Mouse (Mus musculus) cerebellum, adult 18-20 months (tissue): ENCODE data around the gene Gm49661.

Source experiments
- DNase-seq, 2 experiments: peaks; one replicate each; pipeline ENCODE4 v3.0.0; 2021

The Gm49661 gene

DNA sequence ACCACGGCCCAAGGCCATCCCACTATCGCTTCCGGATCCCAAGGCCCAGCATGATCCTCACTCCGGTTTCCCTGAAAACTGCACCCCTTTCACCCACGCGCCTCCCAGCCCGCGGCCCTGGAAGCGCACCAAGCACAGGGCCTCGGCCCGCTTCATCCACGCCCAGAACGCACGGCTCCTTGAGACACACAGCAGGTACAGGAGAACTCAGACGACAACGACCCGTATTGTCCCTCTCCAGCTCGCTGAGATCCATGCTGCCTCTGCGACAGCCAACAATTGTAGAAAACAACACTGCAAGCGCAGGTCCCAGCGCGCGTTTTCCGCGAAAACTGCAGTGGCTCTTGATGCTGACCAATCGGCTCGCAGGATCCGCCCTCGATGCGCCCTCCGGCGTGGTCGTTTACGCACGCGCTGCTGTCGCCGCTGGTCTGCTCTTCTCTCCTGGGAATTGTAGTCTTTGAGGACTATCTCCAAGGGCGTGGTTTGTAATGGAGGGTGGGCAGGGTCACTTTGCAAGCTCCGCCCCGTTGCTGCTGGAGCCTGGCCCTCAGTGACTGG is 3.4 kb downstream of the Gm49661 start:
- DNase-seq = peak; percentile 91 to 96

DNA sequence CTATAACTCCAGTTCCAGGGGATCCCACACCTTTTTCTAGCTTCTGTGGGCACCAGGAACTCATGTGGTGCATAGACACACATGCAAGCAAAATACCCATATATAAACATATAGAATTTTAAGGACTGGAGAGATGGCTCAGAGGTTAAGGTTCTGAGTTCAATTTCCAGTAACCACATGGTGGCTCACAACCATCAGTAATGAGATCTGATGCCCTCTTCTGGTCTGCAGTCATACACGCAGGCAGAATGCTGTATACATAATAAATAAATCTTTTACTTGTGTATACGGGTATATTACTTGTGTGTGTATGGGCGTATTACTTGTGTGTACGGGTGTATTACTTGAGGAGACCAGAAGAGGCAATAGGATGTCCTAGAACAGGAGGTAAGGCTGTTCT is 5.3 kb downstream of the Gm49661 start:
- no peak for DNase-seq

DNA sequence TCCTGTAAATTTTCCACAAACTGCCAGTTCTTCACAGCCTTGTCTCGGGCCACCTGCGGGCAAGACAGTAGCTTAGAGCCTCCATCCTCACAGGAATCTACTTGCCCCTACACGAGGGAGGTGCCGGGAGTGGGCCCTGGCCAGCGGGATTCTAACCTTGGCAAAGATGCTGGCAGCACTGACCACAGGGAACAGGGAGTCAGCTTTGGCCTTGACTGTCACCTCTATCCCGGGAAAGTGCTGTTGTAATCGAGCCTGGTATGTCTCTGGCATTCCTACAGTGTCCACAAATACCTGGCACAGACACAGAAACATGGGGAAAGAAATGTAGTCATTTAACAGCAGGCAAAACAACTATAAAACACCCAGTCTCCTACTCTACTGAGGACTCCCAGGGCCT is 9.4 kb downstream of the Gm49661 start:
- no peak for DNase-seq

DNA sequence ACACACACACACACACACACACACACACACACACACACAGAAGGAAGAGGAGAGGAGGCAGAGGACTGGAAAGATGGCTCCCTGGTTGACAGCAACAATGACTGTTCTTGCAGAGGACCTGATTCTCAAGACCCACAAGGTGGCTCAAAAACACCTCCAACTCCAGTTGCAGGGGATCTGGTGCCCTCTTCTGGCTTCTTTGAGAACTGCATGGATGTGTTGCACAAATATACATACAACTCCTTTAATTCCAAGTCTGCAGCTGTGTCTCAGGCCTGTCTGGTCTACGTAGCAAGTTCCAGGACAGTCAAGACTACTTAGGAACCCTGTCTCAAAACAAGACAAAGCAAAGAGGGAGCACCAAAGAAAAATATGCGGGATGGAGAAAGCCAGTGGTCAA is 12.5 kb downstream of the Gm49661 start:
- peak; percentile 82 to 85 for DNase-seq

DNA sequence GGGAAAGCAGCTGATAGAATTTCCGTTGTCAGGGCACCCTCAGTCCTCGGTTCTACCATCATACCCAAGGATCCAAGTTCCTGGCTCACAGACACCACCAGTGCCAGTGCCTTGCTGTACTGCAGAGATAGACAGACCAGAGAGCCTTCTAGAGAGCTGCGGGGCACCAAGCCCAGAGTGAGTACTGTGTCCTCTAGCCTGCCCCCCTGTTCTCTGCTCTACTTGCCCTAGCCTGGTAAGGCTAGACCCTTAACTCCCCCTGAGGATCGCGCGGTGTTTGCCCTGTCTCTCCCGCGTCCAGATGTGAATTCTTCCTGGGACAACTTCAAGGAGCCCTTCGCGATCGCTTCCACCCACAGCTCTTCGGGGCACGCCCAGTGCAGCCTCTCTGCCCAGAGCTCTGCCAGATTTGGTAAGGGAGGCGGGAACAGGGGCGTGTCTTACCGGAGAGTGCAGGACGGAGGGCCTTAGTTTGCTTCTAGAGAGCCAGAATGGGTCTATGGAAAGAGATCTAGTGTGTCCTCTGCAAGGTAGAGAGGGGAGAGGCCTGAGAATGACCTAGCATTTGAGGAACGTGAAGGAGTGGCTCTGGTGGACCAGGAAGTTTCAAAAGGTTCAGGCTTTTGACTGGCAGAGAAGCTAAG is 16.5 kb downstream of the Gm49661 start:
- no peak for DNase-seq

DNA sequence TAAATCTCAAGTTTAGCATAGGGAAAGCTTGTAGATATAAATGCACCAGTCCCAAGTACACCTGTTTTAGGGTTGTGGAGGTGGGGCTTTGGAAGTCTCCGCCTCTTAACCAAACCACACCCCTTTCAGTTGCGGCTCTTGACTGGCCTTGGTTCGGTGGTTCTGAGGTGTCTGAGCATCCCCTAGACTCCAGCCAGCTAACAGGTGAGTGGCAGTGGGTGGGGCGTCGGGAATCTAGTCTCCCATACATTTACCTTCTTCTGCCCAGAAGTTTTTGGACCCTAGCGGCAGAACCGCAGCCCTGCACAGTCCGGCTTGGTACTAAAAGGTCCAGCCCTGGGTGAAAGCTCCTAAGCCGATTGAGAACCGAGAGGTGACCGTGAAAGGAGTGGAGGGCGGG is 19.5 kb downstream of the Gm49661 start:
- no peak for DNase-seq

DNA sequence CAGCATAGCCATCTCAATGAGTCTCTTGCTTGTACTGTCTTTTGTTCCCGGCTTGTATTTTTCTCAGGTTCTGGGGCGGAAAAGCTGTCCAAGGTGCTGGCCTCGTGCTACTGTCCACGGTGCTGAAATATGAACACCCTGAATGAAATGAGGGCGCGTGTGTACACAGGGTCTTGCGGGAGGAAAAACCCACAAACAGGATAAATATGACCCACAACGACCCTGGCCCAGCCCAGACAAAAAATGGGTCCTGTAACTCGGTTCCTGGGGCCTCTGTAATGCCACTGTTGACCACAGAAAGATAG is 22.0 kb downstream of the Gm49661 start:
- no peak for DNase-seq

DNA sequence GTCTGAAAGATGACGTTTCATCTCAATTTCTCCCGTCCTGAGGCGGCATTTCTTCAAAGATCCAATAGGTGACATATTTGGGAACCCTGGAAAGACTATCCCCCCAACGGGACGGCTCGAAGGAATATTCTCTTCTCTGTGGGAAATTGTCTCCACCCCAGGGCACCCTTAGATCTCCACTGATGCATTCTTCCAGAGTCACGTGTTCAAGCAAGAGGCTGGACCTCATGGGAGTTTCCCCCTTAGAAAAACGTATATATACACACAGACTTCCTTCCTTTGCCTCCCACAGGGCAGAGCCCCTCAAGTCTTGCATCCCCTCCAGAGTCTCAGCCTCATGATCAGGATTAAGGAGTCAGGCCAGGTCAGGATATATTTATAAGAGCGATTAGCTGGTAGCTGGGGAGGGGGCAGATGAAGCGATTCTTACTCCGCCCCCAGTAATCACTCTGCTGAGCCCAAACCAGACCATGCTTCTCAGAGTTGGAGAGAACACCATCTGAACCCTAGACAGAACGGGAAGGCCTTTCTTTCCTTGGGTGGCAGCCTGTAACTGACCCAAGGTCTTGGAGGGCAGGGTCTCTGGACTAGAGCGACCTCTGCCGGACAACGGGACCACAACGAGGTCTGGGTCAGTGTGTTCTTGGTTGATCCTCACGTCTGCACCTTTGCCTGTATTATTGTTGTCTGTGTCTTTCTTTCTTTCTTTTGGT is 22.5 kb downstream of the Gm49661 start, which contains the start of gene Rtbdn:
TSS of gene Rtbdn (plus strand) at position 464 of the 713 bp plus-strand sequence.
- peak; percentile 81 to 84 for DNase-seq

DNA sequence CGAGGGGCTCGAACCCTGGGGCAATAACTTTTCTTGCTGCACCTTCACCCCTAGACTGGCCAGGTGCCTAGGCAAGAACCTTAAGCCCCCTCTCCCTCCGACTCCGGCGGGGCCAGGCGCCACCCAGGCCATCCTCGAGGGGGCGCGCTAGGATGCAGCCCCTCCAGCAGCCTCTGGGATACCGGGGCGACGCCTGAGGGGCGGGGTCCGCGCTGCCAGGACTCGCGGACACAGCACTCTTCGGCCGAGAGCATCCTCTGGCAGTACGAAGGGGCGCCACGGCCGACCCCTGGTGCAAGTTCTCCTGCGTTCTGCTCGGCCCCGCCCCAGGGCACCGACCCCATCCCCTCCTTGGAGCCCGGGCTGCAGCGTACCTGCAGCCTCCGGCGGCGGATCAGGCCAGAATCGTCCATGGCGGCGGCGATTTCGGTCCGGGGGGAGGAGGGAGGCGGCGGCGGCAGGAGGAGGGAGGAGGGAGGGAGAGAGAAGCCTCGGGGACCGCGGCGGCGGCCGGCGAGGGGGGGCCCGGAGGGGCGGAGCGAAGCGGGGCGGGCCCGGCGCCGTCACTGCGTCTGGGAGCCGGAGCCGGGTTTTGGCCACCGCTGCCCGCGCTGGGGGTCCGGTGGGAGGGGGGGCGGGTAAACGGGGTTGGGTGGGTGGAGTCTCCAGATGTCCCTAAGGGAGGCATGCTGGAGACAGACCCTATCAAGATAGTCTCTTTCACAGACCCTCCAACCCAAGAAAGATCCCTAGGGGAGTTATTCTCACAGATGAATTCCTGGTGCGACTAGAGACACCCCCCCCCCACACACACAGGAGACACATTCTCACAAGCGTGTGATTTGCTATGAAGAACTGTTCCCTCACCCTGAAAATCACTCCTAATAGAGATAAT is 23.4 kb downstream of the Gm49661 start:
- peak; percentile 72 to 81 for DNase-seq

DNA sequence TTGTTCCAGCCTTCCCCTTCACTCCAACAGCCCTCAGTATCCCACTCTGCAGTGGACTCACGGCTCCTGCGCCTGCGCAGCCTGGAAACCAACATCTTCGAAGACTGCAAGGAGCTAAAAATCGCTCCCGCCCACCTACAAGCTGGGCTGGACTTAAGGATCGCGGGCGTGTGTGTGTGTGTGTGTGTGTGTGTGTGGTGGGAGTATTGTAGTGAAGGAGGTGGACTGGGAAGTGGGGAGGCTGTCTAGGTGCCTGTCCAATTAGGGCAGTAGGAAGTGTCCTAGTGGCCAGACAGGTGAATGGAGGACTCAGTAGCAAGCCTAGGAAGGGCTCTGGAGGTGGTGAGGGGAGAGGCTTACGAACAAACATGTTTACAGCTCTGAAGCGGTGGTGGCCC is 24.0 kb downstream of the Gm49661 start:
- peak; percentile 58 to 65 for DNase-seq

DNA sequence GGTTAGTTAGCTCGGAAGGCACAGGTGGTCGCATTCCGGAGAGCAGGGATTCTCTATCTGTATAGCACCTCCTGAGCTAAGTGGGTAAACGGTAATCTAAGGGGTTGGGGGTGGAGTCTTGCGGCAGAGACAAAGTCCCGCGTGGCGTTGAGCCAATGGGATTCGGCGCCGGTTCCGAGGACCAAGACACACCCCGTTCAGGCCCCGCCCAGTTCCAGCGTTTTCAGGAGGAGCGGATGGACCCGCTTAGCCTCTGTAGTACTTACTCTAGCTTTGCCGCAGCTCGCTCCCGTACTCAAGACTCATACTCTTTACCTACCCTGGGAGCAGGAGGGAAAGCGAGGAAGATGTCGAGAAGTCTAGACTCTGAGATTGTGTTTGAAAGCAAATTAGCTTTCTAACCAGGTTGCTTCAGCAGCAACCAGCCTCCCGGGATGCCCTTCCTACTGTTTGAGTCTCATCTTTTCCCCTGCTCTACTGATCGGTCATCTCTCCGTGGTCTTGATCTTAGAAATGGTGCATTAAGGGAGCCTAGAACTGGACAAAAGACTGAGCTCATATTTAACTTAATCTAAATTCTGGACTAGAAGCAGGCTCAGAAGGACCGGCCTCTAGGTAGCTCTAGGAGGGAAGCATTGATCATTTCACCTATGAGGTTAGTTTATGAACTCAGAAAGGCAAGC is 24.6 kb downstream of the Gm49661 start:
- DNase-seq = peak; percentile 85 to 90

DNA sequence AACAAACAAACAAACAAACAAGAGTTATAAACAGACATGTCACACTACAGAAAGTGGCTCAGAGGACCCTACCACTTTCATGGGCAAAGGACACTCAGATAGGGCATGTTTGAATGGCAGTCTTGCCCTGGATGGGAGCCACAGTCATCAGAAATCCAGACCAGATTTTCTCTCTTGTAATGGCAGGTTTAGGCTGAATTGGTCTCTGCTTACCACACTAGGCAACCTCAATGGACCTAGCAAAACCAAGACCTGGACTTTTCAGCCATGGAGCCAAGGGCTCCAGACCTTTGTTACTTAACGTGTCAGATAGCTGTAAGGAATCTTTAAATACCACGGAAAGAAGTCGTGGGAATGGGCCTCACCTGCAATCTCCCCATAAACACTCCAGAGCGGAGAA is 25.5 kb downstream of the Gm49661 start:
- no peak for DNase-seq

DNA sequence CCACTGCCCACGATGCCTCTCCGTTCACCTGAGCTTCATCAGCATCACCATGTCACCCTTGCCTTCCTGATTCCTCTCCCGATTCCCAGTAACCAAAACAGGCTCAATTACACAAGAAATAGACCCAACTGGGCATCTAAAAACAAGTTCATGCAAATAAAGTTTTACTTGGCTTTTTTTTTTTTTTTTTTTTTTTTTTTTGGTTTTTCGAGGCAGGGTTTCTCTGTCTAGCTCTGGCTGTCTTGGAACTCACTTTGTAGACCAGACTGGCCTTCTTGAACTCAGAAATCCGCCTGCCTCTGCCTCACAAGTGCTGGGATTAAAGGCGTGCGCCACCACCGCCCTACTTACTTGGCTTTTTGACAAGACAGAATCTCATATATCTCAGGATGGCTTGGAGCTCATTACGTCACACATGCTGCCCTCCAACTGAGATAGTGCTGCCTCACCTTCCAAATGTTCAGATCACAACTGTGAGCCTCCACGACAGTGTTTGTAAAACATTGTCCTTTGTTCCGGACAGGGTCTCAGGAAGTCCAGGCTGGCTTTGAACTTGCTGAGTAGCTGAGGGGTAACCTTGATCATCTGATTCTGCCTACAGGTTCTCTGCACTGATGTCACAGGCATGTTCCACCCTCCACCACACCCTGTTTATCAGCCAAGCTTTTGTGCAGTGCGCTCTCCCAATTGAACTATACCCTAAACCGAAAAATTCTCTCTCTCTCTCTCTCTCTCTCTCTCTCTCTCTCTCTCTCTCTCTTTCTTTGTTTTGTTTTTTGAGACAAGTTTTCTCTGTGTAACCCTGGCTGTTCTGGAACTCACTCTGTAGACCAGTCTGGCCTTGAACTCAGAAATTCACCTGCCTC is 31.4 kb downstream of the Gm49661 start:
- no peak for DNase-seq

DNA sequence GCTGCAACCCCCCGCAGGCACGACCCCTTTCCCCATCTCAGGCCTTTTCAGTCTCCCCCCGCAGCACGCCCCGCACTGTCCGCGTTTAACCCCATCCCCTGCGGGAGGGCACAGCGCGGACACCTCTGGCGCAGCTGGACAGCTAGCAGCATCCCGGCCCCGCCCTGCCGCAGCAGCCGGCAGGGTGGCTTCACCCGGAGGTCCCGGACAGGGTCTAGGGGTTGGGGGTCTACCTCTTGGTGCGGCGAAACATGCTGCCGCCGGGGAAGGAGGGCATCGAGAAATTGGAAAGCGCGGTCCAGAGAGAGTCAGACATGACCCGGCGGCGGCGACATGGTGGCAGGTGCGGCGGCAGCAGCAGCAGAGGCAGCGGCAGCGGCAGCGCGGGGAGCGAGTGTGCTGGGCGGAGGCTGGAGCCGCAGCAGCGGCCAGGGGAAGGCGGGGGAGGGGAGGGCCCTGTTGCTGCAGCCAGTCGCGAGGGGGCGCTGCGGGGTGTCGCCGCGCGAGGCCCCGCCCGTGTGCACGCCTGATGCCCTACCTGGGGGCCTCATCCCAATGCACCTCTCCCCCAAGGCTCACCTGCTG is 32.2 kb downstream of the Gm49661 start, which contains the start of gene Mast1:
TSS of gene Mast1 (minus strand) at position 398 of the 585 bp plus-strand sequence.
- peak; percentile 87 to 93 for DNase-seq

DNA sequence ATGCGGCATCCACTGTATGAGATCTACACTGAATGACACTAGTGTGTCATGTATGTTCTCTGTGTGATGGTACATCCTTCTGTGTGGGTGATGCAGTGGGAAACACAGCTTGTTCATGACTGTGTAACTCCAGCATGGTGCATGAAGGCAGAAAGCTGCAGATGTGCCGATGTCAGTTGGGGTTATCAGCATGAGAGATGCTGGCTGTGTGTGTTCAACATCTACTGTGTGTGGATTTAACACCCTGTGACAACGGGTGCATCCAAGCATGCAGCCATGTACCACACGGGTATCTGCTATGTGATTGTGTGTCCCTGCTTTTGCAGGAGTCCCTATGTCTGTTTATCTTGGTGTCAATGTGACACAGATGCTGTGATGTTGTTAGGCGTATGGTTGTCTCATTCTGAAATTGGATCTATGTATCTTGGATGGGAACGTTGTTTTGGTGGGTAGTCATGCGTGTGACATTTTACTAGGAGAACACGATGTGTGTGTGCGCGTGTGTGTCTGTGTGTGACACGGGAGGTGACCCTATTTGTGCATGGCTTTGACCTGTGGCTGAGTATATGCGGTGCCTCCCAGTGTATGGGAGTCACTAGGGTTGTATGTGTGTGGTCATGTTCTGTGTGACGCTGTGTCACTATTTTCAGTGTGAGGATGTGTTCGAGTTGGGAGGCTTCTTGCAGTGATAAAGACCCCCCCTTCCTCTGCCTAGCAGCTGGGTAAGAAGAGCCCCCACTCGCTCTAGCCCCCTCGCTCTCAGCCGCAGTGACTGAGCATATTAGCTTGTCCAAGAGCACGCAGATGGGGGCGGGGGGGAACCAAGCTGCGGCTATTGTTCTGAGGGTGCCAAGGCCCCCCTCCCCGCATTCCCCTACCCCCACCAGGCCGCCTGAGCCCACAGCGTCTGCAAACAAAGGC is 32.9 kb downstream of the Gm49661 start:
- peak in 1 of 2 experiments; percentile 51 for DNase-seq

DNA sequence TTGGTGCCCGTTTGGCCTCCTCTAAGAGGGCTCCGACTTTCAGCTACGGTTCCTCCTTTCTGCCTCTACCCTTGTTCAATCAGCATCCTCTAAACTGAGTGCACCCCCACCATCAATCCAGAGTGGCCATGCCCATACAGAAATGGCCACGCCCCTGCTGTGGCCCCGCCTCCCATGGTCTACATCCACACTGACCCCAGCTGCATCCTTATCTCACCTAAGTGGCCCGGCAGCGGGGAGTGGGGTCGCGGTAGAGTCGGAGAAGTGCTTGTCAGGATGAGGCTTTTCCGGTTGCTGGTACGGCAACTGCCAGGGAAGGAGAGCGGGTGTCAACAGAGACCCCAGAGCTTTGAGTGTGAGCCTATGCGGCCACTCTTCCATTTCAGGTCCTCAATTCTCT is 33.7 kb downstream of the Gm49661 start:
- DNase-seq = peak; percentile 60 to 66

DNA sequence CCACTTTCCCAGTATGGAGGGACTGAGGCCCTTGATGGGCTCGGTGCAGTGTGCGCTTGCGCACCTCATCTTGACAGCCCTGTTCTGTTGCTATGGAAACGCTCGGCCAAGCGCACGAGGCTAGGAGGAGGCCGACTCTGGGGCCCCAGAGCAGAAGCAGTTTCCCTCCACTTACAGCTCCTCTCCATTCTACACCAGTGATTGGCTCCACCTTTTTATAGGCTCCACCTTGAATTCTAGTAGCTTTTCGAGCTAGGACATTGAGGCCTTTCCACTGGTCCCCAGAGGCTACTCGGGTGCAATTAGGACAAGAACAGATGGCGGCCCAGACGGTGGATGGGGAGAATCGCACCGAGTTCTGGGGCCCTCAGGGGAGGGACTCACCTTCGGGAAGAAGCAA is 34.4 kb downstream of the Gm49661 start:
- DNase-seq = peak; percentile 84 to 90

DNA sequence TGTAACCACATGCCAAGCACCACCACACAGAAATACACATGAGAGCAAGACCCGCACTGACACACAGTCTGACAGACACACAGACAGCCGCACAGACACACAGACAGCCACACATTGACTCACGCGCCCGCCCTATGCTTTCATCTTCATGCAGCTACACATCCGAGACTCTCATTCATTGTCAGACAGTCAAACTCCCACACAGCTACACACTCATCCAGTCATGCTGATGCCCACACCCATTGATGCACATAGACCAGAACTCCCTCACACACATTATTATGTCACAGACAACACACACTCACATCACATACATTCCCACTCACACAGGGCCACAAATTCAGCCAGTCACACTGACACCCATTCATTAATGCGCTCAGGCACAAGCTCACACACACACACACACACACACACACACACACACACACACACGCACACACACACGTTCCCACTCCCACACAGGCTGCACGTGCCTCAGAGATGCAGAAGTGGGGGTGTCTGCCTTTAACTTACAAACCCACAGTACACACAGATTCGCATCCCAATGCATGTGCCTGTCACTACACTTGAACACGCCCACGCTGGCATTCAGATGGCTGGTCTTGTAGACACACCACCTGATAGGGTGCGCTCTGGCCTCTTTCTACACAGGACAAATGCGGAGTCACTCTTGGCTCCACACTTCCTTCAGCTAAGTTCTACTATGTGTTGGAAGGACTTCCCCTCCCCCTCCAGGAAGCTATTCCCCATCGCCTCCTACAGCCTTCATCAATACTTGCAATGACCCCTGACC is 35.3 kb downstream of the Gm49661 start:
- no peak for DNase-seq

DNA sequence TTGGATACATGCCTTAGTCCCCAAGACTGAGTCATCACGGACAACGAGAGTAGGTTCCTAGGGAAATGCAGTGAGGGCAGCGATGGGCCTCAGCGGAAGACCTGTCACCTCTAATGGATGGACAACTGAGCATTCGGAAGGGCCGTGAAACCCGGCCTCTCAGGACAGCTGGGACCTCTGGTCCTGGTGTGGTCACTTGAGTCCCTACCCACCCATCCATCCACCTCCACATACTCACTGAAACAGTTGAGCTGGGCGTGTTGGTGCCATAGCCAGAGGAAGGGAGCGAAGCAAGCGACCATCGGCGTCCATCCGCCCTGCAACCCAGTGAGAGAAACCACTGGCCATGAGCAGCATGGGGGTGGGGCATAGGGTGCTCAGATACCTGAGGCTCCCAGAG is 38.7 kb downstream of the Gm49661 start:
- no peak for DNase-seq
